Mouse (Mus musculus) brain, embryonic 14.5 days (tissue): ENCODE data around the gene Padi4.

Experiments used
- CTCF ChIP-seq: fragments of 200-500 bp; IDR thresholded peaks from 2 replicates; pipeline ENCODE4 v1.5.1; 2012; ENCODE audit warnings: inconsistent platforms, mild to moderate bottlenecking, moderate library complexity, borderline replicate concordance; ENCODE audit not compliant: insufficient read depth, insufficient read length; ENCODE audit errors: extremely low read depth
- POLR2A ChIP-seq: fragments of 200-500 bp; IDR thresholded peaks from 2 replicates; pipeline ENCODE4 v1.6.1; 2012; ENCODE audit warnings: mild to moderate bottlenecking, inconsistent platforms, borderline replicate concordance; ENCODE audit not compliant: poor library complexity, insufficient read depth, insufficient read length, severe bottlenecking; ENCODE audit errors: extremely low read depth

DNA sequence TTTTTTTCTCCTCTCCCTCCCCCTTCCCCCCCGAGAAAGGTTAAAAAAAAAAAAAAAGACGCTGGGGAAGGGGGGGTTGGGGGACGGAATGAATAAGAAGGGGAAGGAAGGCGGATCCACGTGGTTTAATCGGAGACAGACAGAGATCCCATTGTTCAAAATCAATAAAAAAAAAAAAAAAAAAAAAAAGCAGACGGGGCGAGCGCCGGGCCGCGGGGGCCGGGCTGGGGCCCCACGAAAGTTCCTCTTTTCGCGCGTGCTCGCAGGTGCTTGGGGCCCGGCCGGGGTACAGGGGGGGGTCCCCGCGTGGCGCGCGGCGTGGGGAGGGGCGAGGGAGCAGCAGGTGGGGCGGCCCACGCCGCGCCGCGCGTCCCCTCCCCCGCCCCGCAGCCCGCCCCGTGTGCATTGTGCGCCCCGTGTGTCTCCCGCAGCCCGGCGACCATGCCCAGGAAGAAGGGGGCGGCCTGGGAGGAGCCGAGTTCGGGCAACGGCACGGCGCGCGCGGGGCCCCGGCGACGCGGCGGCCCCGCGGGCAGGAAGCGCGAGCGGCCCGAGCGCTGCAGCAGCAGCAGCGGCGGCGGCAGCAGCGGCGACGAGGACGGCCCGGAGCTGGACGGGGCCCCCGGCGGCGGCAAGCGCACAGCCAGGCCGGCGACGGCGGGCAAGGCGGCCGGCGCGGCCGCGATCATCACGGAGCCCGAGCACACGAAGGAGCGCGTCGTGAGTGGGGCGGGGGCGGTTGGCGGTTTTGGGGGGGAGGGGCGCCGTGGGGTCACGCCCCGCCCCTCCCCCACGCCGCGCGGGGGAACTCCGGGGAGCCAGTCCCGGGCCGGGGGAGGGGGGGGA, 72.1 kb downstream of the Padi4 start:
- TF ChIP-seq POLR2A (no peak), CTCF (no peak)
